Mouse (Mus musculus): ENCODE data around the gene Smyd1. TPM values are rescaled to one million over a fixed set of nuclear protein-coding genes. Genes with fewer than 3 reads are reported as not detected.

Smyd1 gene
- not detected for total RNA-seq (2023)

DNA sequence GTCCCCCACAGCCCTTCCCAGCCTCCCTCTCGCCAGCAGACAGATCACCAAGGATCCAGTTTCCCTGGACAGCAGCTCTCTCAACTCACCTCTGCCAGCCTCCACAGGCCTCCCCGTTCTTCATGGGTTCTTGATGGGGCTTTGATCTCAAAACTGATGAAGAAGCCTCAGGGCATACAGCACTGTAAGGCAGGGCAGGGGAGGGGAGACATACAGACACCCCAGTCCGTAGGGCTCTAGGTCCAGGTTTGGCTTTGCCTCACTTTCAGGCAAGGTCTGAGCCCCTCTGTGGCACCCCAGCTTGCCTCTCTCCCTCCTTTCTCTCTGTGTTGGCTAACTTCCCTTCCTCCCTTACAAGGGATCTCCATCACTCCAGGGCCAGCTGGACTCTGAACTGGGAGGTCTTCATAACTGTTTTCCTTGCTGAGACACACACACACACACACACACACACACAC lies at the start of gene Smyd1:
Smyd1 (minus strand) TSS at position 408 of the 458 bp plus-strand sequence.

GRCm38 (mm10) chr6:71322491-71322921 lies 473 bp upstream of the Smyd1 start, which contains the start of gene Cd8b1:
Gene Cd8b1 (plus strand): TSS chr6:71322788.

GRCm38 (mm10) chr6:71271389-71272315 lies 50.4 kb downstream of the Smyd1 start, which contains the start of gene Krcc1:
Gene Krcc1 (plus strand): TSS chr6:71271677.

DNA sequence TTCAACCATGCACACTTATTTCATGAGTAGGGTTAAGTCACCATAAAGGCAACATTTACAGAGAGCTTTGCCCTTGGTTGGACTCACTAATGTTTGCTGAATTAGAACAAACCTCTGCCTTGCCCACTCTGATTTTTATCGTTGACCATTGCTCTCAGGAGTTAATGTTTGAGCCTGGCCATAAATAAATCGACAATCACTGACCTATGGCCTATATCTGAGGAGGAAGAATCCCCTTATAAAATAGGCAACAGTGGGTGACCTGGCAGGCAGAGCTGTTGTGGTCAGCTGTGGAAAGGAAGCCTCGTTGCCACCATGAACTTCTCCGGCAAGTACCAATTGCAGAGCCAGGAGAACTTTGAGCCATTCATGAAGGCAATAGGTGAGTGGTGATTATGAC lies 122.4 kb downstream of the Smyd1 start, which contains the start of gene Fabp1:
Fabp1 (plus strand) TSS at position 216 of the 400 bp plus-strand sequence.

Other genes with a start within 250 kb of the Smyd1 start
- gene Thnsl2, start 177.8 kb downstream of the Smyd1 start, total RNA-seq (2023): not detected
- not detected for gene Fabp1, start 122.4 kb downstream of the Smyd1 start, total RNA-seq (2023)
- 10 to 100 TPM; 37.3 to 37.4 TPM for gene Krcc1, start 50.6 kb downstream of the Smyd1 start, total RNA-seq (2023)
- not detected for gene Cd8b1, start 555 bp upstream of the Smyd1 start, total RNA-seq (2023)
- under 1 TPM; 0.35 to 0.36 TPM for gene Cd8a, start 51.2 kb upstream of the Smyd1 start, total RNA-seq (2023)
- 10 to 100 TPM; 41.3 to 44.5 TPM for gene Rmnd5a, start 118.4 kb upstream of the Smyd1 start, total RNA-seq (2023)
- 10 to 100 TPM; 15.6 to 17.1 TPM for gene Rnf103, start 171.7 kb upstream of the Smyd1 start, total RNA-seq (2023)
- gene Chmp3, start 221.6 kb upstream of the Smyd1 start, total RNA-seq (2023): 10 to 100 TPM; 56.5 to 64.5 TPM